Mouse (Mus musculus): ENCODE results near the gene 6030468B19Rik.
"Not testable (repeated sequence)": the region's sequence is repeated elsewhere in the genome, so short reads cannot be mapped to it uniquely, and the experiment has no call there.

The 6030468B19Rik gene

GRCm38 (mm10) chr11:117830401-117830800 lies 32.9 kb downstream of the 6030468B19Rik start:
- no peak for DNase-seq

- DNase-seq, result peak; percentile 50
Observed at GRCm38 (mm10) chr11:117832086-117832969, 34.9 kb downstream of the 6030468B19Rik start.

GRCm38 (mm10) chr11:117833509-117833908 lies 36.0 kb downstream of the 6030468B19Rik start:
- not testable (repeated sequence) for DNase-seq

GRCm38 (mm10) chr11:117834086-117834485 lies 36.6 kb downstream of the 6030468B19Rik start:
- DNase-seq, result no peak

- DNase-seq, result no peak
Observed at GRCm38 (mm10) chr11:117836306-117836705, 38.8 kb downstream of the 6030468B19Rik start.

GRCm38 (mm10) chr11:117838572-117838971 lies 41.1 kb downstream of the 6030468B19Rik start:
- DNase-seq, result no peak

GRCm38 (mm10) chr11:117839021-117839420 lies 41.6 kb downstream of the 6030468B19Rik start:
- DNase-seq, result no peak

- no peak for DNase-seq
Observed at GRCm38 (mm10) chr11:117840910-117841309, 43.5 kb downstream of the 6030468B19Rik start.

- no peak for DNase-seq
Observed at GRCm38 (mm10) chr11:117843434-117843833, 46.0 kb downstream of the 6030468B19Rik start.

- DNase-seq, result no peak
Observed at GRCm38 (mm10) chr11:117844997-117845396, 47.5 kb downstream of the 6030468B19Rik start.

- no peak for DNase-seq
Observed at GRCm38 (mm10) chr11:117845651-117846050, 48.2 kb downstream of the 6030468B19Rik start.

GRCm38 (mm10) chr11:117846640-117847039 lies 49.2 kb downstream of the 6030468B19Rik start:
- no peak for DNase-seq

- no peak for DNase-seq
Observed at GRCm38 (mm10) chr11:117847593-117848215, 50.2 kb downstream of the 6030468B19Rik start.

- peak; percentile 38 for DNase-seq
Observed at GRCm38 (mm10) chr11:117848271-117848984, 51.0 kb downstream of the 6030468B19Rik start.

- peak; percentile 94 for DNase-seq
Observed at GRCm38 (mm10) chr11:117848985-117849671, 51.7 kb downstream of the 6030468B19Rik start, which contains the start of gene Birc5. Birc5 (plus strand) TSS chr11:117849251.

- DNase-seq, result no peak
Observed at GRCm38 (mm10) chr11:117852875-117853274, 55.4 kb downstream of the 6030468B19Rik start.

- DNase-seq, result no peak
Observed at GRCm38 (mm10) chr11:117854241-117854640, 56.8 kb downstream of the 6030468B19Rik start.

- DNase-seq, result no peak
Observed at GRCm38 (mm10) chr11:117855360-117855759, 57.9 kb downstream of the 6030468B19Rik start.

GRCm38 (mm10) chr11:117855975-117856374 lies 58.5 kb downstream of the 6030468B19Rik start:
- no peak for DNase-seq
